Mouse (Mus musculus): ENCODE data around the gene Muc2. TPM values are rescaled to one million over a fixed set of nuclear protein-coding genes. Genes with fewer than 3 reads are reported as not detected.

Gene Muc2
- total and polyA plus RNA-seq, 3 experiments = 0.25 TPM; not detected in 2

DNA sequence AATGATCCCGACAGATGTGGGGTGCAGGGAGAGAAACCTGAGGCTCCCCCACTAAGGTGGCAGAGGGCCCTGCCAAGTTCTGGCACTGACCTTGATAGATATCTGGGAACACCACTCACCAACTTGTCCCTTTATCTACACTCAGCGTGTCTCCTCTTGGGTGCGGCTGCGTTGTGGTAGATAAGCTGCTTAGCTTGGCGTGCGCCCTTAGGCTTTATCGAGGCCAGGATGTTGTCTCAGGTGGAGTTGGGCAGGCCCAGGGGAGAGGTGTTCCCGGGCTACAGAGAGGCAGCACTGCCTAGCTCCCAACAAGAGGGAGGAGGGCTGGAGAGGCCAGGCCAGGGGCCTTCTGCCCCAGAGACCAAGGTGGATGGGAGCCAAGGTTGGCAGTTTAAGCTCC lies 80.8 kb downstream of the Muc2 start:
- 27% methylated on average over 8 of the region's 8 CpGs for WGBS
- no peak for TF ChIP-seq EP300 (IDR thresholded peaks at IDR 0.05; ENCODE audit: insufficient read depth, low read depth, low read length)
- no peak for TF ChIP-seq CTCF (IDR thresholded peaks at IDR 0.05)
- no peak for TF ChIP-seq POLR2A (IDR thresholded peaks at IDR 0.05; ENCODE audit: insufficient read depth, low read depth, low read length)
- intact Hi-C loops (cut with DNase I) = no loop called here

DNA sequence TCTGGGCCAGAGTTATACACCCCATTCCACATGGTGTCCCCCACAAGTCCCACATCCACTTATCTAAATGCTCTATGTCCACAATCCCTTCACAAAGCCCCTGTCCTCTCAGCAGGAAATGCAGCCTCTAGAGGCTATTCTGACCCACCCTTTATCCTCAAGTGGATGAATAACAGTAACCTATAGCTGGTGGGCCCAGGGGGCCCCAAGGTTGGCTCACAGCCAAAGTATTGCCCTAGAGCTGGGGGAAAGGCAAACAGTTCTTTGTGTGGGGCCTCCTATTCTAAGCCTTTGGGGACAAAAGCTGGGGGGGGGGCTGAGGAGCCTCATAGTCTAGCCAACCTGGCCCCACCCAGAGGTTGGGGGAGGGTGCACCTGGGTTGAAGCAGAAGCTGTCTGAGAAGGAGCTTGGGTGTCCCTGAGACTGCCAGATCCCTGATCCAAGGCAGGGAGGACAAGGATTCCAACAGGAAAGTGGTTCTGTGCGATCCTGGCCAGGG lies 82.0 kb downstream of the Muc2 start:
- TF ChIP-seq CTCF (IDR thresholded peaks at IDR 0.05) (no peak), POLR2A (IDR thresholded peaks at IDR 0.05; ENCODE audit: insufficient read depth, low read depth, low read length) (no peak)
- no peaks in the 10 kb centered on the region for H3K36me3 ChIP-seq (ENCODE audit: control insufficient read depth, insufficient read depth, low read length)
- 48% methylated on average over 1 of the region's 1 CpGs for WGBS
- no peaks in the 10 kb centered on the region for H3K4me1 ChIP-seq (ENCODE audit: control insufficient read depth, insufficient read depth, low read length)
- H3K27ac ChIP-seq = no peak overlapping the region
- intact Hi-C loops (cut with DNase I) = no loop called here
- H3K4me3 ChIP-seq = no peak overlapping the region
- H3K27me3 ChIP-seq (ENCODE audit: control insufficient read depth, insufficient read depth, low read length) = no peaks in the 10 kb centered on the region
- H3K79me2 ChIP-seq (replicated peaks; ENCODE audit: control insufficient read depth, insufficient read depth, low read length) = no peaks in the 10 kb centered on the region
- DNase-seq = no peak
- H3K9ac ChIP-seq (ENCODE audit: low read depth, low read length) = no peak overlapping the region

More for the DNA sequence above, 80.8 kb downstream of the Muc2 start:
- no peak overlapping the region for H3K4me3 ChIP-seq
- H3K36me3 ChIP-seq (ENCODE audit: control insufficient read depth, insufficient read depth, low read length) = no peaks in the 10 kb centered on the region
- H3K4me1 ChIP-seq (ENCODE audit: control insufficient read depth, insufficient read depth, low read length) = no peaks in the 10 kb centered on the region
- DNase-seq = peak in 1 of 2 experiments; percentile 19
- no peaks in the 10 kb centered on the region for H3K27me3 ChIP-seq (ENCODE audit: control insufficient read depth, insufficient read depth, low read length)
- H3K79me2 ChIP-seq (replicated peaks; ENCODE audit: control insufficient read depth, insufficient read depth, low read length) = no peaks in the 10 kb centered on the region
- H3K9ac ChIP-seq (ENCODE audit: low read depth, low read length) = no peak overlapping the region
- H3K27ac ChIP-seq = no peak overlapping the region

DNA sequence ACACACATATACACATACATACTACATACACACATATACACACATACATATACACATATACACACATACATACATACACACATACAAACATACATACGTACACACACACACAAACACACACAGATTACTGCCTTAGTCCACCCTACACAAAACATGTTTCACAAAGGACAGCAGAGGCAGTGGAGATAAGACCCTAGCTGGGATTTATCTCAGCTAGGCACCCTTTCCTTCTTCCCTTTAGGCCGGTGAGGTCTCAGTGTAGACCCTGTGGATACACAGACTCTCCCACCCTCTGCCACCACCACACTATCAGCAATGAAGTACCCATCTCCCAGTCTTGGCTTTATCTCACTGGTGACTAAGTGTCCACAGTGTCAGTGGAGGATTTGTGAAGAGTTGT lies 84.7 kb downstream of the Muc2 start:
- WGBS = 64% methylated on average over 2 of the region's 2 CpGs
- Histone ChIP-seq H3K79me2 (replicated peaks; ENCODE audit: control insufficient read depth, insufficient read depth, low read length) (no peaks in the 10 kb centered on the region), H3K4me3 (no peak overlapping the region), H3K36me3 (ENCODE audit: control insufficient read depth, insufficient read depth, low read length) (no peaks in the 10 kb centered on the region), H3K4me1 (ENCODE audit: control insufficient read depth, insufficient read depth, low read length) (no peaks in the 10 kb centered on the region), H3K27me3 (ENCODE audit: control insufficient read depth, insufficient read depth, low read length) (no peaks in the 10 kb centered on the region), H3K9ac (ENCODE audit: low read depth, low read length) (no peak overlapping the region), H3K27ac (no peak overlapping the region)
- TF ChIP-seq CTCF (IDR thresholded peaks at IDR 0.05) (no peak), POLR2A (IDR thresholded peaks at IDR 0.05; ENCODE audit: insufficient read depth, low read depth, low read length) (no peak), EP300 (IDR thresholded peaks at IDR 0.05; ENCODE audit: insufficient read depth, low read depth, low read length) (no peak)
- intact Hi-C loops (cut with DNase I) = no loop called here
- no peak for DNase-seq

DNA sequence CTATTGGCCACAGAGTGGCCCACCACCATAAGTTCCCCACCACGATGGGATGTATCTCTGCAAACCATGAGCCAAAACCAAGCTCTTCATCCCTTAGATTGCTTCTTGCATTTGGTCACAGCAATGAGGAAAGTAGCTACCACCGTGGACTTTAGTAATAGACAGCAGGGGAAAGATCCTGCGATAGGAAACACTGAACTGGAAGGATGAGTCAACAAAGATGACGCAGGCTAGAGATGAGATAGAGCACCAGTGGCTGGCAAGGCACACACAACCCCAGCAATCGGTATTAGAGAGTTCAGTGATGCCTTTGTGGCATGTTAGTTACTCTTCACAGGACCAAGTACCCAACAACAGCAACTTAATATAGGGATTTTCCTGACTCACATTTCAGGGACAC lies 86.1 kb downstream of the Muc2 start:
- H3K36me3 ChIP-seq (ENCODE audit: control insufficient read depth, insufficient read depth, low read length) = no peaks in the 10 kb centered on the region
- no peaks in the 10 kb centered on the region for H3K79me2 ChIP-seq (replicated peaks; ENCODE audit: control insufficient read depth, insufficient read depth, low read length)
- no peak for TF ChIP-seq CTCF (IDR thresholded peaks at IDR 0.05)
- TF ChIP-seq EP300 (IDR thresholded peaks at IDR 0.05; ENCODE audit: insufficient read depth, low read depth, low read length) = no peak
- TF ChIP-seq POLR2A (IDR thresholded peaks at IDR 0.05; ENCODE audit: insufficient read depth, low read depth, low read length) = no peak
- intact Hi-C loops (cut with DNase I) = no loop called here
- no peaks in the 10 kb centered on the region for H3K4me1 ChIP-seq (ENCODE audit: control insufficient read depth, insufficient read depth, low read length)
- H3K27me3 ChIP-seq (ENCODE audit: control insufficient read depth, insufficient read depth, low read length) = no peaks in the 10 kb centered on the region; the same call in 1 of the 2 replicates
- H3K27ac ChIP-seq = no peak overlapping the region
- no peak for DNase-seq
- 79% methylated on average over 5 of the region's 5 CpGs for WGBS
- no peak overlapping the region for H3K9ac ChIP-seq (ENCODE audit: low read depth, low read length)
- no peak overlapping the region for H3K4me3 ChIP-seq

DNA sequence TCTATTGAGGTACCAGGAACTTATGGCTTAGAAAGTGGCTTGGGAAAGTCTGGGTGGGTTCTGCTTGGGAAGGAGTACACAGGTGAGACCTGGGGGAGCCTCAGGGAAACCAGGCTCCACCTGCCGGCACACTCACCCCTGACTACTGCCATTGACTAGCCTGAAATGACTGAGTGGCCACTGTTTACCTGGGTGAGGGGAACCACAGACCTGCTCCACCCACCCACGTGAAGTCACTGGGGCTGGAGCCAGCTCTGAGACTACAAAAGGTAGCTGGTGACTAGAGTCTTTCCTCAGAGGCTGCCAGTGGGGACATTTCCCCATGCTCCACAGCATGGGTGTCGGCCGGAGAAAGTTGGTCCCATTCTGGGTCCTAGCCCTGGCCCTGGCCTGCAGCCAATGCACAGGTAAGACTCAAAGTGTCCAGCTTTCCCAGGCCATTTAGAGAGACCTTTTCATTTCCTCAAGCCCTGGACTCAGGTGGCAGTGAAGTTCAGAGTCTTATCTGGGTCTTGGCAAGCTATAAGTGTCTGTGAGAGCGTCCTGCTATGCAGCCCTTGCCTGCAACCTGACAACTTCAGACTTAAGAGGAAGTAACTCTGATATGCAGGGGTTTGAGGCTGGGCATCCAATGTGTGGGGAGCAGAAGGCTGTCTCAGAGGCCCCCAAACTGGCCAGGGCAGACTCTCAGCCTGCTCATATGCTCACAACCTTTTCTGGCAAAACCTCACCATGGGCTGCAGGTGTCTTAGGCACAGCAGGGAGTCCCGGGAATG lies 98.7 kb downstream of the Muc2 start, which contains the start of gene Muc5ac:
TSS of gene Muc5ac (plus strand) at position 296 of the 776 bp plus-strand sequence.
- intact Hi-C loops (cut with DNase I) = no loop called here
- no peak within 1 kb of the TSS for H3K27ac ChIP-seq
- no peaks in the 10 kb centered on the region for H3K27me3 ChIP-seq (ENCODE audit: control insufficient read depth, insufficient read depth, low read length)
- H3K36me3 ChIP-seq (ENCODE audit: control insufficient read depth, insufficient read depth, low read length) = no peaks in the 10 kb centered on the region
- no peak within 1 kb of the TSS for H3K4me3 ChIP-seq
- no peaks in the 10 kb centered on the region for H3K4me1 ChIP-seq (ENCODE audit: control insufficient read depth, insufficient read depth, low read length)
- no peak within 1 kb of the TSS for H3K9ac ChIP-seq (ENCODE audit: low read depth, low read length)
- 75% methylated on average over 6 of the region's 6 CpGs for WGBS
- no peak for DNase-seq
- H3K79me2 ChIP-seq (replicated peaks; ENCODE audit: control insufficient read depth, insufficient read depth, low read length) = no peaks in the 10 kb centered on the region
- no peak for TF ChIP-seq EP300 (IDR thresholded peaks at IDR 0.05; ENCODE audit: insufficient read depth, low read depth, low read length)
- no peak for TF ChIP-seq POLR2A (IDR thresholded peaks at IDR 0.05; ENCODE audit: insufficient read depth, low read depth, low read length)
- TF ChIP-seq CTCF (IDR thresholded peaks at IDR 0.05) = no peak

DNA sequence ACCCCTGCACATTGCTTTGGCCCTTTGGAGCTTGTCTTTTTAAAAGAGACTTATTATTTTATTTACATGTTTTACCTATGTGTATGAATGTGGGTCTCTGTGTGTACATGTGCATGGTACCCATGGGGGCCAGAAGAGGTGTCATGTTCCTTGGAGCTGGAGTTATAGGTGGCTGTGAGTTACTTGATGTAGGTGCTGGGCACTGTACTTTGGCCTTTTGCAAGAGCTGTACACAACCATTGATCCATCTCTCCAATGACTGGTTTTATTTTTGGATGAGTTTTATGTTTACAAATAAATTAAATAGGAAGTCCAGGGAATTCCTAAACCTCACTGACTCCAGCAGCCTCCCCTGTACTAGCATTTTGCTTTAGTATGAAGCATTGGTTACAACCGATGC lies 104.1 kb downstream of the Muc2 start:
- Histone ChIP-seq H3K4me1 (ENCODE audit: control insufficient read depth, insufficient read depth, low read length) (no peaks in the 10 kb centered on the region), H3K36me3 (ENCODE audit: control insufficient read depth, insufficient read depth, low read length) (no peaks in the 10 kb centered on the region), H3K9ac (ENCODE audit: low read depth, low read length) (no peak overlapping the region), H3K4me3 (no peak overlapping the region), H3K27ac (no peak overlapping the region), H3K79me2 (replicated peaks; ENCODE audit: control insufficient read depth, insufficient read depth, low read length) (no peaks in the 10 kb centered on the region), H3K27me3 (ENCODE audit: control insufficient read depth, insufficient read depth, low read length) (no peaks in the 10 kb centered on the region)
- no peak for DNase-seq
- TF ChIP-seq CTCF (IDR thresholded peaks at IDR 0.05) = no peak
- TF ChIP-seq POLR2A (IDR thresholded peaks at IDR 0.05; ENCODE audit: insufficient read depth, low read depth, low read length) = no peak
- no peak for TF ChIP-seq EP300 (IDR thresholded peaks at IDR 0.05; ENCODE audit: insufficient read depth, low read depth, low read length)
- WGBS = 96% methylated on average over 1 of the region's 1 CpGs
- intact Hi-C loops (cut with DNase I) = no loop called here
